Mouse (Mus musculus) T-cell, adult 66 days (primary cell): Measurements from ENCODE around the gene Psmb9. TPM values are rescaled to one million over a fixed set of nuclear protein-coding genes. Genes with fewer than 3 reads are reported as not detected.

Source experiments
- total RNA-seq, 2 experiments: library from RNA; stranded (reverse); gene quantifications; 3 replicates in 1 of 2; 4 replicates in 1 of 2; pipeline ENCODE4 v1.2.4; 2023

The Psmb9 gene
- total RNA-seq, result 100 to 1,000 TPM; 130 to 159 TPM

DNA sequence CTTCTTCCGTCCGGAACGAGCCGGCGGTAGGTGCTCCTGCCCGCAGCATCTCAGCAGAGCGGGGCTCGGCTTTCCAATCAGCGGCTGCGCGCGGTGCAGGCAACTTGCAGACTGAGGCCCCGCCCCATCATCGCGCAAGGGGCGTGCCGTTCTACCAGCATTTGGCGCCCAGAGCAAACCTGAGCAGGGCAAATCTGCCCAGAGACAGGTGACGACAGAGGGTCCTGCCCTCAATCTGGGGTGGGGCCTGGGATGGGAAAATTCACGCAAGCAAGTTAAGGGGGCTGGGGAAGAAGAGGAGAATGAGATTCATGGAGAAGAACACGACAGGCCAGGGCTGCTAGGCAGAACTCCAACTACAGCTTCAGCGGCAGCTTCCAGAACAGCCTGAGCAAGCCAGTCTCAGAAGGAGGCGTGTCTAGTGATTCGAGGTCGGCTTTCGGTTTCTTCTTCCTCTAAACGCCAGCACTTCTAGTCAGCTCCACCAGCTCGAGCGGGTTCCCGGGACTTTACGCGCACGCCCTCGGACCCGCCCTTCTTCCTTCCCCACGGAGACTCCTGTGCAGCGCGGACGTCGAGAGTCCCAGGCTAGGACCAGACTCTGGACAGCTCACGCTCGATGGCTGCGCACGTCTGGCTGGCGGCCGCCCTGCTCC, at the start of gene Psmb9, which contains the start of gene Tap1:
TSS of gene Psmb9 (minus strand) at position 504 of the 656 bp plus-strand sequence.
TSS of gene Tap1 (plus strand) at position 293 of the 656 bp plus-strand sequence.

GRCm38 (mm10) chr17:34203444-34203843, 15.9 kb upstream of the Psmb9 start, which contains the start of gene Tap2:
Gene Tap2, plus strand, starts transcription at chr17:34203527.

DNA sequence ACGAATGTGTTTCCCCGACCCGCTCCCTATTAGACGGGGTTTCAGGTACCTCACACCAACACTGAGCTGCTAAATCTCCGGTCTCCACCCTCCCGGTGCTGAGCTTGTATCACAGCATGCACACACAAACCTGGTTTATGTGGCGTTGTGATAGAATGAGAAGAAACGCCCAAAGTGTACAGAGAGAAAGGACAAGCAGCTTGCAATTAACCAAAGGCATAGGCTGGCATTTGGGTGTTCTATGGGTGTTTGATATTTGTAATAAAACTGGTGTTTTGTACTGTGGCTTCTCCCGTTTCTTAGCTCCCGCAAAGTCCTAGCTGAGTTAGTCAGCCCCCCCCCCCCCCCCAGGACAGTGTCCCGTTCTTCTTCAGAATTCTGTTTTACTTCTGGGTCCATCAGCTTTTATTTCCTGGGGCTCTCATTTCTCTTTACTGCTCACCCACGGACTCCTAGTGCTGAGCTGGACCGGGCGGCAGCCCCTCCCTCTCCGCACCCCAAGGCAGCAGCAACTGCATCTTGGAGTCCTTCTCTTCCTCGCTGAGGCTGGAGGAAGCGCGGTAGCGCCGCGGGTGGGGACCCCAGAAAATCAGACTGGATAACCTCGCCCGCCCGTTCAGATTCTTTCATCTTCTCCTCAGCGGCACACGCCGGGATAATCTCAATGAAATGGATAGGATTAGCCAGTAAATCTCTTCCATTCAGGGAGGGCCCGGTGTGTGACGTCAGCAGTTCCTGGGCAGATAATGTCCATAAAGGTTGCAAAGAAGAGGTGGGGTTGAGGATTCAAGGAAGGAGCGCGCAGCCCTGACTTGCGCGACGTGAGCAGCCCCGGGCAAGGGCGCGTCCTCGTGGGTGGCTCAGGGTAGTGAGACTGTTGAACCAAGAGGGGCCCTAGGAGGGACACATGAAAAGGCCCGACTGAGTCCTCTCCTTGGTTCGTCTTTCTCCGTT, 9.7 kb upstream of the Psmb9 start, which contains the start of gene Psmb8:
TSS of gene Psmb8 (plus strand) at position 781 of the 954 bp plus-strand sequence.

DNA sequence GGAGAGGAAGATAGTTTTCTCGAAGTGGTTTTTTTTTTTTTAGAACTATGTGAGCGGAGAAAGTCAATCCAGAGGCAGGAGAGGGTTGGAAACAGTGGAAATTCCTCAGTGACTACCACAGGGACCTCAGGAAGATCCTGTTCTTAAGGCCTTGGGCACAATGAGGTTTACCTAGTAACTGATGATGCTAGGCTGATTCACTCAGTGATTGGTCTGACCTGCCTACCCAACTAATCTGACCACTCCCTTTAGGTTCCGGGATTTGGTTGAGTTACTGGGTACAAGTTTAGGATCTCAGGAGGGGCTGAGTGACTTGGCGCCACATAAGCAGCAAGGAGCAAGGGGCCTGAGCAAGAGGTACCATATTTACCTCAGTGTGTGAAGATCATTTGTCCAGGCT, 34.6 kb downstream of the Psmb9 start, which contains the start of gene H2-DMb1:
TSS of gene H2-DMb1 (plus strand) at position 150 of the 400 bp plus-strand sequence.

GRCm38 (mm10) chr17:34143033-34143432, 44.5 kb downstream of the Psmb9 start, which contains the start of gene H2-DMb2:
Gene H2-DMb2, plus strand, starts transcription at chr17:34143307.

Other genes starting within 250 kb of the Psmb9 start
- 10 to 100 TPM; 65.1 to 71.1 TPM for gene Pfdn6, start 247.4 kb downstream of the Psmb9 start, total RNA-seq
- gene Wdr46, start 247.1 kb downstream of the Psmb9 start, total RNA-seq, result 10 to 100 TPM; 67.6 to 67.7 TPM
- 10 to 100 TPM; 14.1 to 16.0 TPM for gene B3galt4, start 236.3 kb downstream of the Psmb9 start, total RNA-seq
- gene Vps52, start 232.0 kb downstream of the Psmb9 start, total RNA-seq, result 10 to 100 TPM; 73.4 to 74.6 TPM
- 1,000 to 10,000 TPM; 2,139 to 2,167 TPM for gene Rps18, start 231.8 kb downstream of the Psmb9 start, total RNA-seq
- gene H2-K1, start 187.4 kb downstream of the Psmb9 start, total RNA-seq, result 1,000 to 10,000 TPM; 5,234 to 5,289 TPM
- gene Ring1, start 163.1 kb downstream of the Psmb9 start, total RNA-seq, result 10 to 100 TPM; 30.4 to 30.6 TPM
- 100 to 1,000 TPM; 117 to 150 TPM for gene H2-Ke6, start 159.7 kb downstream of the Psmb9 start, total RNA-seq
- 100 to 1,000 TPM; 100 to 103 TPM for gene Slc39a7, start 156.1 kb downstream of the Psmb9 start, total RNA-seq
- 100 to 1,000 TPM; 114 to 115 TPM for gene Rxrb, start 156.0 kb downstream of the Psmb9 start, total RNA-seq
- gene Col11a2, start 148.3 kb downstream of the Psmb9 start, total RNA-seq, result 10 to 100 TPM; 19.8 to 27.5 TPM
- 1 to 10 TPM; 6.9 to 9.5 TPM for gene H2-Oa, start 95.4 kb downstream of the Psmb9 start, total RNA-seq
- 10 to 100 TPM; 25.1 to 25.8 TPM for gene H2-DMa, start 68.2 kb downstream of the Psmb9 start, total RNA-seq
- 100 to 1,000 TPM; 303 to 376 TPM for gene Brd2, start 65.1 kb downstream of the Psmb9 start, total RNA-seq
- 1 to 10 TPM; 2.3 to 8.6 TPM for gene H2-DMb2, start 44.5 kb downstream of the Psmb9 start, total RNA-seq
- gene H2-DMb1, start 34.7 kb downstream of the Psmb9 start, total RNA-seq, result 1 to 10 TPM; 3.1 to 5.9 TPM
- gene Tap1, start 211 bp downstream of the Psmb9 start, total RNA-seq, result 100 to 1,000 TPM; 187 to 213 TPM
- 100 to 1,000 TPM; 281 to 304 TPM for gene Psmb8, start 10.0 kb upstream of the Psmb9 start, total RNA-seq
- 100 to 1,000 TPM; 165 to 199 TPM for gene Tap2, start 15.8 kb upstream of the Psmb9 start, total RNA-seq
- gene H2-Ob, start 51.1 kb upstream of the Psmb9 start, total RNA-seq, result 10 to 100 TPM; 50.5 to 59.9 TPM
- gene H2-Ab1, start 69.9 kb upstream of the Psmb9 start, total RNA-seq, result 10 to 100 TPM; 20.1 to 49.2 TPM
- gene H2-Aa, start 100.1 kb upstream of the Psmb9 start, total RNA-seq, result 10 to 100 TPM; 21.0 to 52.3 TPM
- gene H2-Eb1, start 118.1 kb upstream of the Psmb9 start, total RNA-seq, result 10 to 100 TPM; 16.7 to 33.7 TPM
- not detected for gene H2-Eb2, start 137.9 kb upstream of the Psmb9 start, total RNA-seq
- gene Btnl2, start 167.1 kb upstream of the Psmb9 start, total RNA-seq, result under 1 TPM in 1 of 2 experiments, not detected in 1; 0.36 TPM
- not detected for gene Btnl1, start 189.4 kb upstream of the Psmb9 start, total RNA-seq
- gene BC051142, start 211.1 kb upstream of the Psmb9 start, total RNA-seq, result 1 to 10 TPM; 1.1 to 2.8 TPM